8 mouse cellular contexts compared by ENCODE assay signal in the genomic region with DNA sequence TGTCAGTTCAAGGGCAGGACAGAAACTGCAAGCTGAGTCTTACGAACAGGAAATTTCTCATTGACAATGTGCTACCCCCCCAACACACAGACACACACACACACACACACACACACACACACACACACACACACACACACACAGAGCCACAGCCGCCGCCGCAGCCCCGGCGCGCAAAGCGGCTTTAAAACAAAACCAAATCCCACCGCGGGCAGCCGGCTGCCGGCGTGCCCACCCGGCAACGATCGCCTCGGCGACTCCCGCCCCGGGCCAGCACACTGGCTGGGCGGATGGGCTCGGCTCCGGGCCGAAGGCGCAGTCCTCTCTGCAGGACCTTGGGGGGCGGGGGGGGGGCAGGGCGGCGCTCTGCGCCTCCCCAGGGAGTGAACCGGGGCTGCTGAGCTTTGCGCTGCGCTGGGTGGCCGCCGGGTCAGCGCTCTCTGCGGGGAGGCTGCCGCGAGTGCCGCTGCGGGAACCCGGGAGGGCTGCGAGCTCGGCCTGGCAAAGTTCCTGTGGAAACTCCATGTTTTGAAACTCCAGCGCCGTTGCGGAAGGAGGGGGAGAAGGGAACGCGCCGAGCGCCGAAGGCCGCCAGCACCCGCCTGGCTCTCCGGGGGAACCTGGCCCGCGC.
DNase-seq lines count a peak whose midpoint lies in the region; ATAC-seq lines count a peak whose summit lies in the region.

No protein-coding gene starts in this region.

- H3K36me3 ChIP-seq in heart, embryonic 14.5 days (ENCODE audit: control insufficient read depth, insufficient read depth, low read length), result no peaks in the 10 kb centered on the region
- H3K36me3 ChIP-seq in splenic B cell, adult 2 months (ENCODE audit: control insufficient read depth, insufficient read depth, low read length, poor library complexity, severe bottlenecking), result no peaks in the 10 kb centered on the region

- peak overlapping the region; percentile 84 for H3K9ac ChIP-seq in heart, embryonic 14.5 days (ENCODE audit: low read length)

- H3K4me3 ChIP-seq in heart, embryonic 14.5 days (ENCODE audit: control insufficient read depth in 1 of 2, insufficient read depth in 1 of 2, low read depth in 1 of 2, low read length in 2 of 2), result peak overlapping the region; percentile 54 to 59

- no peak for ATAC-seq in heart, embryonic 14.5 days (ENCODE audit: insufficient number of reproducible peaks, insufficient read depth, low FRiP score, low read depth)
- no peak for ATAC-seq in erythroid progenitor cell, adult 5-6 weeks (replicated peaks; ENCODE audit: low FRiP score, poor library complexity, severe bottlenecking)

- peak overlapping the region; percentile 91 to 95 for H3K27ac ChIP-seq in heart, embryonic 14.5 days (replicated peaks in 1 of 2; ENCODE audit: control insufficient read depth in 1 of 2, insufficient read depth in 1 of 2, low read depth in 2 of 2, low read length in 2 of 2)

- WGBS in heart, embryonic 14.5 days, result 5% methylated on average over 27 of the region's 56 CpGs

- peaks cover 22 to 27% of the 10 kb centered on the region in 2 experiments for H3K4me1 ChIP-seq in heart, embryonic 14.5 days (ENCODE audit: control insufficient read depth in 2 of 2, insufficient read depth in 2 of 2, low read length in 2 of 2)

- peak overlapping the region; percentile 83 for H3K4me2 ChIP-seq in heart, embryonic 14.5 days (ENCODE audit: low read length)

- H3K9me3 ChIP-seq in heart, embryonic 14.5 days (ENCODE audit: control insufficient read depth, low read length), result no peaks in the 10 kb centered on the region

- DNase-seq in A20 (ENCODE audit: low read depth, low spot score) (peak; percentile 55), ES-CJ7 (ENCODE audit: low read depth, low spot score) (peak; percentile 22)
- DNase-seq in embryo, embryonic 9.5 days (ENCODE audit: extremely low spot score), result peak; percentile 47
- DNase-seq in kidney, postnatal 10 days, result peak; percentile 72
- DNase-seq in lung, postnatal 14 days, result peak; percentile 55
- peak; percentile 41 for DNase-seq in splenic B cell, adult 2 months (ENCODE audit: low read depth, low spot score)

- H3K27me3 ChIP-seq in heart, embryonic 14.5 days (ENCODE audit: control insufficient read depth, insufficient read depth, low read length), result peaks cover 37% of the 10 kb centered on the region
- H3K27me3 ChIP-seq in splenic B cell, adult 2 months (ENCODE audit: control insufficient read depth, insufficient read depth, low read length, poor library complexity, severe bottlenecking), result no peaks in the 10 kb centered on the region

Comparison
In these comparisons a context has a peak if more than half of its experiments do, and no peak if none do; other contexts are left out.
1. DNase-seq: peak in every context shown above with its lines; median percentile 72 in kidney, postnatal 10 days; 55 in A20; 55 in lung, postnatal 14 days; 47 in embryo, embryonic 9.5 days; 41 in splenic B cell, adult 2 months; 22 in ES-CJ7.